Mouse (Mus musculus) cerebellum, adult 2 months (tissue): ENCODE data around the gene Ubfd1. TPM values are rescaled to one million over a fixed set of nuclear protein-coding genes. Genes with fewer than 3 reads are reported as not detected.

Source experiments
- DNase-seq, 2 experiments: peaks; one replicate each; pipeline ENCODE4 v3.0.0; 2021
- H3K27ac ChIP-seq: fragments of 200-500 bp; 2 replicates; pipeline ENCODE4 v1.5.1; 2012; ENCODE audit warnings: low read length, control low read depth, inconsistent platforms; ENCODE audit not compliant: insufficient read depth
- H3K27me3 ChIP-seq: fragments of 200-500 bp; 2 replicates; pipeline ENCODE4 v1.6.1; 2012; ENCODE audit warnings: inconsistent platforms, mild to moderate bottlenecking, low read length, moderate library complexity; ENCODE audit not compliant: control insufficient read depth, insufficient read depth
- H3K4me1 ChIP-seq: fragments of 200-500 bp; 2 replicates; pipeline ENCODE4 v1.6.1; 2011; ENCODE audit warnings: low read length; ENCODE audit not compliant: control insufficient read depth, insufficient read depth
- H3K4me3 ChIP-seq: fragments of 200-500 bp; replicated peaks from 2 replicates; pipeline ENCODE3; 2011; ENCODE audit warnings: mild to moderate bottlenecking, low read depth, low read length, control low read depth; ENCODE audit not compliant: insufficient read depth
- CTCF ChIP-seq: fragments of 200-500 bp; IDR thresholded peaks from 2 replicates; pipeline ENCODE4 v1.5.1; 2011; ENCODE audit warnings: low read depth, mild to moderate bottlenecking, control low read depth, low read length, moderate library complexity, borderline replicate concordance; ENCODE audit not compliant: insufficient read depth
- POLR2A ChIP-seq: fragments of 200-500 bp; IDR thresholded peaks from 2 replicates; pipeline ENCODE4 v1.6.1; 2011; ENCODE audit warnings: low read length, control low read depth, borderline replicate concordance; ENCODE audit not compliant: insufficient read depth
- WGBS: fragments of 180-500 bp; shearing (Covaris S2); methylation state at CpG from one replicate; pipeline ENCODE4 v1.1.7; 2018; 5-methylcytosine and 5-hydroxymethylcytosine counted together
- polyA plus RNA-seq: library from polyadenylated mRNA; depleted of rRNA; stranded (reverse); fragments of >200 nt; gene quantifications from 2 replicates; pipeline ENCODE4 v1.2.3, GENCODE M21; 2012; rRNA removed

Ubfd1 gene
- 52.0 and 56.9 TPM in 2 replicates for polyA plus RNA-seq

GRCm38 (mm10) chr7:122066945-122067516 lies at the start of gene Ubfd1, which contains the start of gene Ears2:
Gene Ubfd1 (plus strand): TSS chr7:122067175.
Gene Ears2 (minus strand): TSS chr7:122067263.
- H3K4me3 ChIP-seq: peak within 1 kb of the TSS; percentile 79
- under 1% methylated on average over 58 of the region's 60 CpGs for WGBS
- peak within 1 kb of the TSS; percentile 84 for H3K27ac ChIP-seq
- H3K27me3 ChIP-seq: no peaks in the 10 kb centered on the region
- H3K4me1 ChIP-seq: peaks cover 3% of the 10 kb centered on the region
- TF ChIP-seq POLR2A (peak; percentile 26; the same call in 1 of the 2 replicates), CTCF (no peak)
- peak; percentile 96 to 99 for DNase-seq

- no peaks in the 10 kb centered on the region for H3K27me3 ChIP-seq
- H3K4me1 ChIP-seq: peaks cover 8% of the 10 kb centered on the region
- H3K4me3 ChIP-seq: no peak overlapping the region
- no peak overlapping the region for H3K27ac ChIP-seq
- DNase-seq: no peak
- TF ChIP-seq POLR2A: no peak
- 88% methylated on average over 3 of the region's 3 CpGs for WGBS
Observed at GRCm38 (mm10) chr7:122018247-122018646, 48.7 kb upstream of the Ubfd1 start.

GRCm38 (mm10) chr7:122018978-122019377 lies 48.0 kb upstream of the Ubfd1 start:
- Histone ChIP-seq H3K27ac (no peak overlapping the region), H3K4me3 (no peak overlapping the region), H3K27me3 (no peaks in the 10 kb centered on the region), H3K4me1 (peaks cover 6% of the 10 kb centered on the region)
- TF ChIP-seq POLR2A (no peak), CTCF (no peak)
- 75% methylated on average over 7 of the region's 7 CpGs for WGBS
- DNase-seq: no peak

- peak overlapping the region; percentile 95 for H3K4me3 ChIP-seq
- 7% methylated on average over 6 of the region's 6 CpGs for WGBS
- TF ChIP-seq CTCF (no peak), POLR2A (no peak)
- 0 out of 2 replicates have a peak overlapping the region, but pooled peaks have one; percentile 83 for H3K27ac ChIP-seq
- no peaks in the 10 kb centered on the region for H3K27me3 ChIP-seq
- no peak for DNase-seq
- peaks cover 6% of the 10 kb centered on the region for H3K4me1 ChIP-seq
Observed at GRCm38 (mm10) chr7:122020273-122020666, 46.7 kb upstream of the Ubfd1 start.

GRCm38 (mm10) chr7:122020667-122021354 lies 46.2 kb upstream of the Ubfd1 start, which contains the start of gene Gga2:
Gene Gga2 (minus strand): TSS chr7:122021222.
- peak; percentile 87 for DNase-seq
- Histone ChIP-seq H3K27me3 (no peaks in the 10 kb centered on the region), H3K27ac (peak within 1 kb of the TSS; percentile 83), H3K4me3 (peak within 1 kb of the TSS; percentile 95), H3K4me1 (peaks cover 2% of the 10 kb centered on the region)
- TF ChIP-seq CTCF (no peak), POLR2A (peak; percentile 87)
- WGBS: under 1% methylated on average over 50 of the region's 50 CpGs

- TF ChIP-seq CTCF: no peak
- TF ChIP-seq POLR2A: no peak
- H3K4me3 ChIP-seq: no peak overlapping the region
- no peak for DNase-seq
- H3K27ac ChIP-seq: no peak overlapping the region
- no peaks in the 10 kb centered on the region for H3K27me3 ChIP-seq
- no peaks in the 10 kb centered on the region; the same call in none of the 2 replicates for H3K4me1 ChIP-seq
- WGBS: 98% methylated on average over 2 of the region's 2 CpGs
Observed at GRCm38 (mm10) chr7:122022131-122022530, 44.8 kb upstream of the Ubfd1 start.

- no peak for TF ChIP-seq POLR2A
- no peak for TF ChIP-seq CTCF
- DNase-seq: no peak
Observed at GRCm38 (mm10) chr7:122033371-122033770, 33.6 kb upstream of the Ubfd1 start.

GRCm38 (mm10) chr7:122034348-122034747 lies 32.6 kb upstream of the Ubfd1 start:
- no peak for DNase-seq
- Histone ChIP-seq H3K4me3 (no peak overlapping the region), H3K4me1 (no peaks in the 10 kb centered on the region), H3K27me3 (no peaks in the 10 kb centered on the region; the same call in 1 of the 2 replicates), H3K27ac (no peak overlapping the region)
- TF ChIP-seq CTCF: no peak
- no peak for TF ChIP-seq POLR2A
- 28% methylated on average over 2 of the region's 2 CpGs for WGBS

More at GRCm38 (mm10) chr7:122033371-122033770, 33.6 kb upstream of the Ubfd1 start:
- WGBS: 69% methylated on average over 3 of the region's 3 CpGs
- H3K4me3 ChIP-seq: no peak overlapping the region
- H3K4me1 ChIP-seq: no peaks in the 10 kb centered on the region
- H3K27ac ChIP-seq: no peak overlapping the region
- H3K27me3 ChIP-seq: no peaks in the 10 kb centered on the region; the same call in 1 of the 2 replicates
